Mouse (Mus musculus) cerebral cortex, adult 2 months (tissue): ENCODE data around the gene Casz1.

Experiments
- WGBS: fragments of 180-500 bp; shearing (Covaris S2); methylation state at CpG from one replicate; pipeline ENCODE4 v1.1.7; 2018; 5-methylcytosine and 5-hydroxymethylcytosine counted together

Gene Casz1

GRCm38 (mm10) chr4:148968859-148969258 is 164.6 kb downstream of the Casz1 start:
- 82% methylated on average over 5 of the region's 5 CpGs for WGBS

DNA sequence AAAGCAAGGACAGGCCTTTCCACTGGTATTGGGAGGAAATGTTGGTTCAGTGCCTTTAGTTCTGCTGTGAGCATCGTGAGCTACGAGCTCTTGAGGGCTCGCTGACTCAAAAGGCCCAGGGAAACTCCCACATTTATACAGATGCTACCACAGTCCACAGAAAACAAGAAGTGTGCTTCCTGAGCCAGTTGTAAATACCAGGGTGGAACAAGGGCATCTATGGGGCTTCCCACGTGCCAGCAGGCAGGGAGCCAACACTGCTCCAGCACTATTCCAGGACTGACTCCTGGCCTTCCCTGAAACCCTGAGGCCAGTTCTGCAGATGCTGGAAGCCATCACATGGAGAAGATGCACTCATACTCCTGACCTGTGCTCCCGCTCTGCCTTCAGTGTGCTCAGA is 165.4 kb downstream of the Casz1 start:
- 53% methylated on average over 5 of the region's 5 CpGs for WGBS

GRCm38 (mm10) chr4:148970742-148971141 is 166.5 kb downstream of the Casz1 start:
- 95% methylated on average over 4 of the region's 4 CpGs for WGBS

GRCm38 (mm10) chr4:148971613-148972242 is 167.5 kb downstream of the Casz1 start:
- WGBS: 93% methylated on average over 3 of the region's 3 CpGs

DNA sequence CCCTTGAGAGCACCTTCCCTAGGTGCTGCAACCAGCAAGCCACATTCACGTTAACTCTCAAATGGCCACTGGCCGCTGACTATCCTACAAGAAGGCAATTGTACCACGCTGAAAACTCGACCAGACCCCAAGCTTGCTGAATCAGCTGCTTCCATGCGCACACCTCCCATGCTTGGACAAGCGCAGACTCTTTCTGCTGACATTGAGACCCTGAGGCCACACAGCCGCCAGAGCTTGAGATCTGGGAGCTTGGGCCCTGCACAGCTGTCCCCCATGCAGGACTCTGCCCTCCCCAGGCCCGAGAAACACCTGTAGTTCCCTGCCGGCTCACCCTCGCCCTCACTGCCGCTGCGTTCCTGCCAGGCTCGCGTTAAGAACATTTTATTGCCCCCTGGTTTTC is 168.5 kb downstream of the Casz1 start:
- 94% methylated on average over 14 of the region's 14 CpGs for WGBS

DNA sequence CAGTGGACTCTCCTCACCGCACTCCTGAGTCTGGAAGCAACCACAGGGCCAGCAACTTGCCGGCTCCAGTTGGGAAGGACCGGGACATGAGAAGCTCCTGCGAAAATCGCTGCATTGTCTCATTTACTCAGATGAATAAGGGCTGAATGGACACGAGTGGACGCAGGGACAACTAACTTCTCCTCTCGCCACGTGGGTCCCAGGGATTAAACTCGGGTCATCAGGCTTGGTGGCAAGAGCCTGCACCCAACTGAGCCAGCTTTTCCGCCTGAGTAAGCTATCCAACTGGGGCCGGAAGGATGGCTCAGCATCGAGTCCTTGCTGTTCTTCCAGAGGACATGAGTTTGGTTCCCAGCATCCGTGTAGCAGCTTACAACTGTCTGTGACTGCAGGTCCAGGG is 169.2 kb downstream of the Casz1 start:
- WGBS: 87% methylated on average over 14 of the region's 14 CpGs

DNA sequence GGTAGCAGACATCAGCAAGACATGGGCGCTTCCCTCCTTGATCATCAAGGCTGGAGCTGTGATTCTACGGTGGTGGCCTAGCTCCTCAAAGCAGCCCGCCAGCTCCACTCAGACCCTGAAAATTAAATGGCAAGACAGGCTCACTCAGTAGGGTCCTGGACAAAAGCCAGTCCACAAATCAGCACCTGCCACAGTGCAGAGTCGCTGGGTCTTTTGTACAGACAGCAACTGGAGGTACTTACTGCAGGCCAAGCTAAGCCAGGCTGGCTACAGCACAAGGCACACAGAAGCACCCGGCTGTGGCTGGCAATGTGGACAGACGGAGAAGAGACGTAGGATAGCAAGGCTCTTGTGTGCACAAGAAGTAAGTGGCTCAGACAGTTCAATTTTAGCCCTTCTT is 170.6 kb downstream of the Casz1 start:
- WGBS: 70% methylated on average over 7 of the region's 7 CpGs

DNA sequence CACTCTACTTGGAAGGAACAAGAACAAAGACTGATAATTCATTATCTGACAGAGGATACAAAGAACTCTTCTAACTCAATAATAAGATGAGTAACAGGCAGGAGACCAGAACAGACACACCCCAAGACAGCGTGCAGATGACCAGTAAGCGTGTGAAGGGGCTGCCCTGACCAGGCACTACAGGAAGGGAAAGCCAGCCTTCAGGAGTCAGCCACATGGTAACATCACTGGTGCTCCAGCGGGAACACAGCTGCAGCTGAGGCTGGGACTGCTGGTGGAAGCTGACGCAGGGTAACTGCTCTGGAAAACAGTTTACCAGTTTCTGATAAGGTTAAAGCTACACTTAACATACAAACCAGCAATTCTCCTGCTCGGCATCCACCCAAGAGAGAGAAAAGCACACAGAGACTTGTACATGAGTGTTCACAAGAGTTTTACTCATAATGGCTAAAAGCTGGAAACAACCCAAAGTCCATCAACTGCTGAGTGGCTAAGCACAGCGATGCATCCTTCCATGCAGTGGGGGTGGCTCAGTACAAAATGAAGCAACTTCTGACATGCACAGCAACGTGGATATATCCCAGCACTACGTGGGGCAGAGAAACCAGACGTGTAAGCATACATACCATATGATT is 174.1 kb downstream of the Casz1 start:
- WGBS: 67% methylated on average over 9 of the region's 9 CpGs

DNA sequence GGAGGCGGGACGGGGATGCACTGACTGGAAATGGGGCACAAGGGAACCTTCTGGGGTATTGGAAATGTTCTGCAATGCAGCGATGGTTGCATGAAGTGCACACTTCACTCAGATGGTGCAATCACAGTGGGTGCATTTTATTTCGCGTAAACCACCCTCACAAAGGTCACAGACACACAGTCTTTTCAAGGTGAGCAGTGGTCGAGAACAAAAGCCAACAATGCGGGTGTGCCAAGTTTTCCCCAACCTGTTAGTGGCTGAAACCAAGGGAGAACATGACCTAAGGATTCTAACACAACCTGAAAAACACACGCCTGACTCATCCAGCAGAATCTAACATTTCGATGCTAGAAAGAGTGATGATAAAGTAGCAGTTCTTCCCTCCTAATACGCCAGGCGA is 174.7 kb downstream of the Casz1 start:
- 88% methylated on average over 11 of the region's 11 CpGs for whole genome bisulfite sequencing

- WGBS: 90% methylated on average over 11 of the region's 11 CpGs
Measured at GRCm38 (mm10) chr4:148979837-148980236, 175.6 kb downstream of the Casz1 start.

GRCm38 (mm10) chr4:148982274-148982673 is 178.0 kb downstream of the Casz1 start:
- 85% methylated on average over 6 of the region's 6 CpGs for WGBS

DNA sequence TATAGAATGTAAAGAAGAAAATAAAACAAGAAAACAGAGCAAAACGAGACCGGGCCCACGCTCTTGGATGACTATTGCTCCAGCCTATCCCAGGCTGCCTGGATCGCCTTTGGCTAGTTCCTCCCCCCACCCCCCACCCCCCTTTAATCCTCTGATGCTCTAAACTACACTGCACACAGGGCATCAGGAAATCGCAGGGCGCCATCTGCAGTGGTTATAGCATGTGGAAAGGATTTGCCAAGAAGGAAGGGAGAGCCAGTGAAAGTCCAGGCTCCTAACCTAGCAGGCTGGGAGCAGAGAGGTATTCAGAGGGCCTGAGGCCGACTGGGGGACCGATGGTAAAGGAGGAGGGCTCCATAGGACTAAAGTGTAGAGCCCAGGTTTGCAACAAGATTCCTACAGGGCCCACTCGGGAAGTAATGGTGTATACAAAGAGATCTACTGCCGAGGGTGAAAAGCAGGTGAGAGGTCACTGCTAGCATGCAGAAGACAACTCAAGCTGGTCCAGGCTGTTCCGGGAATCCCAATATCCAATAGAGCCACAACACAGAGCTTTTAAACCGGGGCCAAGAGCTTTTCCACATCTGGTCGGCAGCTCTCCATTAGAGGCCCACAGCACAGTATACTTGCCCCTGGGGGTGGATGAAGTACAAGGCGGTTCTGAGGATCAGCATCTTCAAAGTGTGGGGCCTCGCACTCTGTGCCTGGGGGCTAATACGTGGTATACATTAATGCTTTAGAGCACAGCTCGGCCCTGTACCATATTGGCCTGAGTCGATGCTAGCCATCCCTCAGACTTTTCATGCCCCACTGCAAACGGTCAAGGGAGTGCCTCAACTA is 180.7 kb downstream of the Casz1 start:
- 82% methylated on average over 19 of the region's 19 CpGs for WGBS

DNA sequence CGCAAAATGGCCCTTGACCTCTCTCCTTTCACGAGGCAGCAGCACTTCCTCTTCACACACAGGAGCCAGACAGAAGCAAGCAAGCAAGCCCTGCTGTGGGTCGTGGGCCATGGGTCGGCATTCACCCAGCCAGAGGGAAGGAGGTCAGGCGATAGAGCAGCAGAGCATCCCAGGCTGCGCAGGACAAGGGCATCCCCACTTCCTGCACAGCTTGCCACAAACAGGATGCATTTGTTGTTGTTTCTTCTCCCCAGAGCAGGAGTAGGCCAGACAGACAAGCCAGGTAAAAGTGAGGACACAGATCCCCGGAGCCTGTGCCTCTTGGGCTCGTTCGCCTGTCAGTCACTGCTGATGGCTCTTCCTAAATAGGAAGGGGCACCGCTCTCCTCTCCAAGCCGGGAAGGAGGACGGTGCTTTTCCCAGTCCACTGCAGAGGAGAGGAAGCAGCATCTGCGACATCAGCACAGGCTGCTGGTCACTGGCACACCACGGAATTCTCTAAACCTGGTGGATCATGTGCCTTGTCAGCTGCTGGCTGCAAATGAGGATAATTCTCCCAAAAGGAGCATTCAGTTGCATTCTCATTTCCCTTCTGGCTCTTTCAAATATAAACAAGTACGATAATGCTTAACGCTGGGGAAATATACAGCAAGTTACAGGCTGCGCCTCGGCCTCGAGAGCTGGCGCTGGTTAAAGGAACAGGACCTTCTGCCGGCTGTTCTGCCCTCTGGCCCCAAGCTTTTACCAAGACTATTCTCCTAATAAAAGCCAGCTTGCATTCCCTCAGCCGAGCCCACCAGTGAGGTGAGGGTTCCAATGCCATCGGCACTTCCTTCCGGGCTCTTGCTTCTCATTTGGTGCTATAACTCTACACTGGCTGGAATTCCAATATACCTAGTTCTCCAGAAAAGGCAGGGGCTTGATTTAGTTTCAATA is 181.6 kb downstream of the Casz1 start:
- WGBS: 62% methylated on average over 24 of the region's 24 CpGs

GRCm38 (mm10) chr4:148990038-148990437 is 185.8 kb downstream of the Casz1 start:
- 76% methylated on average over 2 of the region's 2 CpGs for WGBS

DNA sequence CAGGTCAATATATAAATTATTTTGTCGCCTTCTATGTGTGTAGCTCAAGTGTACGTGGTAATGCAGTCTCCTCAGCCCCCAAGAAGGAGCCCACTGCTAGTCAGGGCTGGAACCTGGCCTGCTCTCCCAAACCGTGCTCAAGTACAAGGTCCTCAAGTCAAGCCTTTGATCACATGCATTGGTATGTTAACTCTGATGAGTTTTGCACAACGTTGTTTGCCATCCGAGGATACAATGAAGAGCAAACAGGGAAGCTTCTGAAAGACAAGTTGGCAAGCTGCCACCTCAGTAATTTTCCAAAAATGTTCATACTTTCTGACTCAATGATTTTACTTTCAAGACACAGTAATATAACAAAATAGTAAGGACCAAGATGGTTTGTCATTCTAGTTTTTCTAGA is 189.7 kb downstream of the Casz1 start:
- 71% methylated on average over 5 of the region's 5 CpGs for WGBS

DNA sequence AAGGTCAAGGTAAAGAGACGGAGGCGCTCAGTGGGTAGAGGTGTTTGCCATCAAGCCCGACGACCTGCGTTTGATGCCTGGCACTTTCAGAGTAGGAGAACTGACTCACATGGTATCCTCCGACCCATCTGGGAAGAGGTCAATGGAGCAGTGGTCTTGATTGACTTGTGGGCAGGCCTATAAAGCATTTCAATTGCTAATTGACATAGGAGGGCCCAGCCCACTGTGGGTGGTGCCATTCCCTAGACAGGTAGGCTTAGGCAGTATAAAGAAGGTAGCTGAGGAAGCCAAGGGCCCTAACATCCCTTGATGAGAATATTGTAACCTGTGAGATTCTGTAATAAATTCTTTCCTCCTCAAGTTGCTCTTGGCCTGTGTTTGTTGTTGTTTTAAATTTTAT is 196.5 kb downstream of the Casz1 start:
- 97% methylated on average over 6 of the region's 6 CpGs for WGBS

DNA sequence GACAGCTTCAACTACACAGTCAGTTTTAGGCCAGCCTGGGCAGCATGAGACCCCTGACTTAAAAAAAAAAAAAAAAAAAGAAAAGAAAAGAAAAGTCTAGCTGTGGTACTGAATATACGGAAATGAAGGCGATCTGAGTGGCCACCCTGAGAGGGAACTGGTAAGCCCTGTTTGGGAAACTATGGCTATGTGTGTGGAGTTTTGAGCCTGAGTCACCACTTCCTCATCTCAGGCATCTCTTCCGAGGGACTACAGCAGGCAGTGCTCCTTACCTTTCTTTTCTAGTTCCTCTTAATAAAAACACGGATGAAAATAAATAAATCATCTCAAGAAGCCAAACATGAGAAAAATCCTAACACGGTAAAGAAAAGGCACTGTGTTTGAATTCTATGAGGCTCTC is 197.3 kb downstream of the Casz1 start:
- WGBS: 79% methylated on average over 5 of the region's 5 CpGs

GRCm38 (mm10) chr4:149002441-149003093 is 198.3 kb downstream of the Casz1 start:
- whole genome bisulfite sequencing: 95% methylated on average over 11 of the region's 11 CpGs
